Mouse (Mus musculus): ENCODE measurements around the gene B3gnt9. TPM values are rescaled to one million over a fixed set of nuclear protein-coding genes. Genes with fewer than 3 reads are reported as not detected.
"Not testable (repeated sequence)": the region's sequence is repeated elsewhere in the genome, so short reads cannot be mapped to it uniquely, and the experiment has no call there.

Gene B3gnt9
- polyA plus RNA-seq, 1 experiment from 2014 or later: 19.1 TPM

- no peaks in the 10 kb centered on the region for H3K27me3 ChIP-seq (replicated peaks; ENCODE audit: control insufficient read depth, insufficient read depth, low read length)
- H3K27ac ChIP-seq (ENCODE audit: low read depth): no peak overlapping the region
- no peaks in the 10 kb centered on the region for H3K9me3 ChIP-seq (ENCODE audit: control insufficient read depth, low read length)
- ATAC-seq (replicated peaks; ENCODE audit: low FRiP score, low TSS enrichment, low read depth) (no peak), DNase-seq (ENCODE audit: low spot score) (no peak)
- 91% methylated on average over 14 of the region's 14 CpGs for WGBS
- no peak overlapping the region for H3K4me2 ChIP-seq (ENCODE audit: low read length)
- peaks cover 64% of the 10 kb centered on the region for H3K36me3 ChIP-seq (ENCODE audit: control insufficient read depth, insufficient read depth, low read length)
- H3K9ac ChIP-seq (ENCODE audit: low read length): no peak overlapping the region
- no peaks in the 10 kb centered on the region; the same call in 1 of the 2 replicates for H3K4me1 ChIP-seq (replicated peaks; ENCODE audit: control insufficient read depth, insufficient read depth, low read length)
- H3K4me3 ChIP-seq (ENCODE audit: low read depth, low read length): no peak overlapping the region
Observed at GRCm38 (mm10) chr8:105237442-105238142, 17.4 kb downstream of the B3gnt9 start.

GRCm38 (mm10) chr8:105235206-105235605, 19.7 kb downstream of the B3gnt9 start:
- DNase-seq (ENCODE audit: low spot score) (no peak), ATAC-seq (replicated peaks; ENCODE audit: low FRiP score, low TSS enrichment, low read depth) (no peak)
- no peak overlapping the region for H3K4me3 ChIP-seq (ENCODE audit: low read depth, low read length)
- no peak overlapping the region for H3K27ac ChIP-seq (ENCODE audit: low read depth)
- no peaks in the 10 kb centered on the region for H3K27me3 ChIP-seq (replicated peaks; ENCODE audit: control insufficient read depth, insufficient read depth, low read length)
- no peaks in the 10 kb centered on the region; the same call in 1 of the 2 replicates for H3K4me1 ChIP-seq (replicated peaks; ENCODE audit: control insufficient read depth, insufficient read depth, low read length)
- H3K4me2 ChIP-seq (ENCODE audit: low read length): no peak overlapping the region
- no peaks in the 10 kb centered on the region for H3K9me3 ChIP-seq (ENCODE audit: control insufficient read depth, low read length)
- H3K36me3 ChIP-seq (ENCODE audit: control insufficient read depth, insufficient read depth, low read length): peaks cover 45% of the 10 kb centered on the region
- no peak overlapping the region for H3K9ac ChIP-seq (ENCODE audit: low read length)
- WGBS: 72% methylated on average over 1 of the region's 1 CpGs

- WGBS: 26% methylated on average over 1 of the region's 1 CpGs
- Histone ChIP-seq H3K27me3 (replicated peaks; ENCODE audit: control insufficient read depth, insufficient read depth, low read length) (no peaks in the 10 kb centered on the region), H3K4me2 (ENCODE audit: low read length) (no peak overlapping the region), H3K9ac (ENCODE audit: low read length) (no peak overlapping the region), H3K4me1 (replicated peaks; ENCODE audit: control insufficient read depth, insufficient read depth, low read length) (no peaks in the 10 kb centered on the region; the same call in 1 of the 2 replicates), H3K27ac (ENCODE audit: low read depth) (no peak overlapping the region), H3K36me3 (ENCODE audit: control insufficient read depth, insufficient read depth, low read length) (peaks cover 26% of the 10 kb centered on the region), H3K4me3 (ENCODE audit: low read depth, low read length) (no peak overlapping the region), H3K9me3 (ENCODE audit: control insufficient read depth, low read length) (no peaks in the 10 kb centered on the region)
- ATAC-seq (replicated peaks; ENCODE audit: low FRiP score, low TSS enrichment, low read depth) (no peak), DNase-seq (ENCODE audit: low spot score) (no peak)
Observed at GRCm38 (mm10) chr8:105233126-105233935, 21.6 kb downstream of the B3gnt9 start.

- not testable (repeated sequence) for H3K9me3 ChIP-seq (ENCODE audit: control insufficient read depth, low read length); H3K27me3 ChIP-seq (replicated peaks; ENCODE audit: control insufficient read depth, insufficient read depth, low read length); H3K9ac ChIP-seq (ENCODE audit: low read length); H3K4me1 ChIP-seq (replicated peaks; ENCODE audit: control insufficient read depth, insufficient read depth, low read length); ATAC-seq (replicated peaks; ENCODE audit: low FRiP score, low TSS enrichment, low read depth); DNase-seq (ENCODE audit: low spot score); H3K27ac ChIP-seq (ENCODE audit: low read depth); H3K4me2 ChIP-seq (ENCODE audit: low read length); H3K4me3 ChIP-seq (ENCODE audit: low read depth, low read length)
- H3K36me3 ChIP-seq (ENCODE audit: control insufficient read depth, insufficient read depth, low read length): peaks cover 25% of the 10 kb centered on the region
- 96% methylated on average over 4 of the region's 4 CpGs for WGBS
Observed at GRCm38 (mm10) chr8:105232321-105232693, 22.6 kb downstream of the B3gnt9 start.

GRCm38 (mm10) chr8:105231503-105232320, 23.2 kb downstream of the B3gnt9 start:
- Histone ChIP-seq H3K27ac (ENCODE audit: low read depth) (no peak overlapping the region), H3K4me3 (ENCODE audit: low read depth, low read length) (no peak overlapping the region), H3K9ac (ENCODE audit: low read length) (no peak overlapping the region), H3K27me3 (replicated peaks; ENCODE audit: control insufficient read depth, insufficient read depth, low read length) (no peaks in the 10 kb centered on the region), H3K9me3 (ENCODE audit: control insufficient read depth, low read length) (no peaks in the 10 kb centered on the region), H3K4me1 (replicated peaks; ENCODE audit: control insufficient read depth, insufficient read depth, low read length) (peaks cover 1% of the 10 kb centered on the region; the same call in 1 of the 2 replicates), H3K4me2 (ENCODE audit: low read length) (no peak overlapping the region), H3K36me3 (ENCODE audit: control insufficient read depth, insufficient read depth, low read length) (peaks cover 19% of the 10 kb centered on the region)
- no peak for ATAC-seq (replicated peaks; ENCODE audit: low FRiP score, low TSS enrichment, low read depth)
- no peak for DNase-seq (ENCODE audit: low spot score)
- WGBS: 83% methylated on average over 12 of the region's 12 CpGs

GRCm38 (mm10) chr8:105225917-105226316, 29.0 kb downstream of the B3gnt9 start:
- no peaks in the 10 kb centered on the region for H3K36me3 ChIP-seq (ENCODE audit: control insufficient read depth, insufficient read depth, low read length)
- H3K9ac ChIP-seq (ENCODE audit: low read length): peak overlapping the region; percentile 76
- no peaks in the 10 kb centered on the region for H3K9me3 ChIP-seq (ENCODE audit: control insufficient read depth, low read length)
- peak overlapping the region; percentile 92 for H3K4me2 ChIP-seq (ENCODE audit: low read length)
- peak overlapping the region; percentile 95 for H3K4me3 ChIP-seq (ENCODE audit: low read depth, low read length)
- no peaks in the 10 kb centered on the region for H3K27me3 ChIP-seq (replicated peaks; ENCODE audit: control insufficient read depth, insufficient read depth, low read length)
- H3K27ac ChIP-seq (ENCODE audit: low read depth): no peak overlapping the region
- DNase-seq (ENCODE audit: low spot score) (no peak), ATAC-seq (replicated peaks; ENCODE audit: low FRiP score, low TSS enrichment, low read depth) (no peak)
- H3K4me1 ChIP-seq (replicated peaks; ENCODE audit: control insufficient read depth, insufficient read depth, low read length): peaks cover 11% of the 10 kb centered on the region
- 17% methylated on average over 6 of the region's 6 CpGs for WGBS

GRCm38 (mm10) chr8:105225272-105225593, 29.7 kb downstream of the B3gnt9 start:
- no peak for DNase-seq (ENCODE audit: low spot score)
- H3K4me1 ChIP-seq (replicated peaks; ENCODE audit: control insufficient read depth, insufficient read depth, low read length): peaks cover 11% of the 10 kb centered on the region
- ATAC-seq (replicated peaks; ENCODE audit: low FRiP score, low TSS enrichment, low read depth): no peak
- peak overlapping the region; percentile 87 for H3K27ac ChIP-seq (ENCODE audit: low read depth)
- no peaks in the 10 kb centered on the region for H3K9me3 ChIP-seq (ENCODE audit: control insufficient read depth, low read length)
- peak overlapping the region; percentile 76 for H3K9ac ChIP-seq (ENCODE audit: low read length)
- peak overlapping the region; percentile 92 for H3K4me2 ChIP-seq (ENCODE audit: low read length)
- WGBS: 0% methylated on average over 27 of the region's 27 CpGs
- peak overlapping the region; percentile 95 for H3K4me3 ChIP-seq (ENCODE audit: low read depth, low read length)
- no peaks in the 10 kb centered on the region for H3K36me3 ChIP-seq (ENCODE audit: control insufficient read depth, insufficient read depth, low read length)
- no peaks in the 10 kb centered on the region for H3K27me3 ChIP-seq (replicated peaks; ENCODE audit: control insufficient read depth, insufficient read depth, low read length)

- H3K4me3 ChIP-seq (ENCODE audit: low read depth, low read length): peak within 1 kb of the TSS; percentile 95
- WGBS: 3% methylated on average over 34 of the region's 34 CpGs
- peak; percentile 99 for DNase-seq (ENCODE audit: low spot score)
- H3K27ac ChIP-seq (ENCODE audit: low read depth): peak within 1 kb of the TSS; percentile 87
- H3K9me3 ChIP-seq (ENCODE audit: control insufficient read depth, low read length): no peaks in the 10 kb centered on the region
- H3K27me3 ChIP-seq (replicated peaks; ENCODE audit: control insufficient read depth, insufficient read depth, low read length): no peaks in the 10 kb centered on the region
- peak within 1 kb of the TSS; percentile 92 for H3K4me2 ChIP-seq (ENCODE audit: low read length)
- peak within 1 kb of the TSS; percentile 76 for H3K9ac ChIP-seq (ENCODE audit: low read length)
- no peaks in the 10 kb centered on the region for H3K36me3 ChIP-seq (ENCODE audit: control insufficient read depth, insufficient read depth, low read length)
- ATAC-seq (replicated peaks; ENCODE audit: low FRiP score, low TSS enrichment, low read depth): peak; percentile 96
- H3K4me1 ChIP-seq (replicated peaks; ENCODE audit: control insufficient read depth, insufficient read depth, low read length): peaks cover 11% of the 10 kb centered on the region
Observed at GRCm38 (mm10) chr8:105224413-105225271, 30.3 kb downstream of the B3gnt9 start, which contains the start of gene D230025D16Rik. D230025D16Rik (plus strand) TSS chr8:105225145.

Measured in intestine, embryonic 14.5 days (tissue).